Mouse (Mus musculus) hindbrain, embryonic 14.5 days (tissue): ENCODE data around the gene Lrrc2. TPM values are rescaled to one million over a fixed set of nuclear protein-coding genes. Genes with fewer than 3 reads are reported as not detected.

ENCODE experiments used
- ATAC-seq: fragments of 200-750 bp; cut with Nextera tagmentation; 2 replicates; pipeline ENCODE4 v1.8.0; 2017; ENCODE audit warnings: moderate number of reproducible peaks, mild to moderate bottlenecking, moderate TSS enrichment, moderate library complexity; ENCODE audit not compliant: low FRiP score
- DNase-seq: peaks from one replicate; pipeline ENCODE4 v3.0.0-alpha.2; 2015; ENCODE audit warnings: low spot score
- H3K27ac ChIP-seq: fragments of 300-500 bp; sonication (generic); 2 replicates; pipeline ENCODE4 v1.5.1; 2014; ENCODE audit warnings: mild to moderate bottlenecking, moderate library complexity
- H3K27me3 ChIP-seq: fragments of 300-500 bp; sonication (generic); 2 replicates; pipeline ENCODE4 v1.6.1; 2014; ENCODE audit warnings: mild to moderate bottlenecking, low read length, mixed read lengths; ENCODE audit not compliant: control insufficient read depth, insufficient read depth
- H3K36me3 ChIP-seq: fragments of 300-500 bp; sonication (generic); replicated peaks from 2 replicates; pipeline ENCODE4 v1.6.1; 2014; ENCODE audit not compliant: control insufficient read depth, insufficient read depth
- H3K4me1 ChIP-seq: fragments of 300-500 bp; sonication (generic); replicated peaks from 2 replicates; pipeline ENCODE4 v1.6.1; 2014; ENCODE audit warnings: antibody characterized with exemption, low read length, mixed read lengths; ENCODE audit not compliant: control insufficient read depth, insufficient read depth
- H3K4me2 ChIP-seq: fragments of 300-500 bp; sonication (generic); replicated peaks from 2 replicates; pipeline ENCODE4 v1.6.1; 2014; ENCODE audit warnings: mild to moderate bottlenecking, moderate library complexity
- H3K4me3 ChIP-seq: fragments of 300-500 bp; sonication (generic); replicated peaks from 2 replicates; pipeline ENCODE4 v1.5.1; 2014; ENCODE audit warnings: mild to moderate bottlenecking, low read length
- H3K9ac ChIP-seq: fragments of 300-500 bp; sonication (generic); 2 replicates; pipeline ENCODE4 v1.6.1; 2014
- H3K9me3 ChIP-seq: fragments of 300-500 bp; sonication (generic); 2 replicates; pipeline ENCODE4 v1.6.1; 2016; ENCODE audit warnings: low read length; ENCODE audit not compliant: control insufficient read depth
- WGBS: fragments of 180-500 bp; shearing (Covaris S2); extraction: QIAGEN DNeasy Blood & Tissue Kit; methylation state at CpG from one replicate; pipeline ENCODE4 v1.1.7; 2014; 5-methylcytosine and 5-hydroxymethylcytosine counted together
- polyA plus RNA-seq: library from polyadenylated mRNA; unstranded; fragments of >200 nt; fragmentation: Nextera tagmentation; extraction: Ambion mirVana; gene quantifications from 2 replicates; pipeline ENCODE4 v1.2.1, GENCODE M21; 2014

Lrrc2 gene
- polyA plus RNA-seq, 1 experiment from 2014 or later: 0.86 TPM

- 46% methylated on average over 3 of the region's 3 CpGs for WGBS
- Histone ChIP-seq H3K4me2 (no peak overlapping the region), H3K9ac (no peak overlapping the region)
These were observed 42.0 kb downstream of the Lrrc2 start for GRCm38 (mm10) chr9:110993281-110993709.

GRCm38 (mm10) chr9:110994716-110995172 is 43.4 kb downstream of the Lrrc2 start:
- peak overlapping the region; percentile 36; the same call in 1 of the 2 replicates for H3K9ac ChIP-seq
- no peaks in the 10 kb centered on the region for H3K36me3 ChIP-seq
- DNase-seq: peak; percentile 83
- peak overlapping the region; percentile 66; the same call in 1 of the 2 replicates for H3K27ac ChIP-seq
- H3K4me1 ChIP-seq: no peaks in the 10 kb centered on the region
- peak overlapping the region; percentile 51 for H3K4me2 ChIP-seq
- no peaks in the 10 kb centered on the region for H3K27me3 ChIP-seq
- ATAC-seq: peak; percentile 84; the same call in 1 of the 2 replicates
- peak overlapping the region; percentile 35 for H3K4me3 ChIP-seq
- WGBS: 9% methylated on average over 13 of the region's 13 CpGs
- no peaks in the 10 kb centered on the region for H3K9me3 ChIP-seq

More at GRCm38 (mm10) chr9:110993281-110993709, 42.0 kb downstream of the Lrrc2 start:
- H3K9me3 ChIP-seq: no peaks in the 10 kb centered on the region
- no peak overlapping the region for H3K4me3 ChIP-seq
- H3K4me1 ChIP-seq: no peaks in the 10 kb centered on the region
- no peak for DNase-seq
- H3K36me3 ChIP-seq: no peaks in the 10 kb centered on the region
- no peak overlapping the region for H3K27ac ChIP-seq
- no peak for ATAC-seq
- H3K27me3 ChIP-seq: no peaks in the 10 kb centered on the region

GRCm38 (mm10) chr9:110997245-110997644 is 45.9 kb downstream of the Lrrc2 start:
- Histone ChIP-seq H3K27me3 (no peaks in the 10 kb centered on the region), H3K4me1 (no peaks in the 10 kb centered on the region), H3K4me3 (no peak overlapping the region), H3K27ac (no peak overlapping the region), H3K9ac (no peak overlapping the region), H3K9me3 (no peaks in the 10 kb centered on the region), H3K4me2 (no peak overlapping the region), H3K36me3 (no peaks in the 10 kb centered on the region)
- ATAC-seq (no peak), DNase-seq (peak; percentile 76)
- 6% methylated on average over 5 of the region's 5 CpGs for WGBS

GRCm38 (mm10) chr9:110999056-110999455 is 47.7 kb downstream of the Lrrc2 start:
- Histone ChIP-seq H3K27ac (no peak overlapping the region), H3K27me3 (no peaks in the 10 kb centered on the region), H3K9ac (no peak overlapping the region), H3K9me3 (no peaks in the 10 kb centered on the region), H3K4me1 (no peaks in the 10 kb centered on the region), H3K36me3 (no peaks in the 10 kb centered on the region), H3K4me3 (no peak overlapping the region), H3K4me2 (no peak overlapping the region)
- no peak for DNase-seq
- 92% methylated on average over 2 of the region's 2 CpGs for WGBS
- ATAC-seq: no peak

GRCm38 (mm10) chr9:110999856-111000255 is 48.5 kb downstream of the Lrrc2 start:
- Histone ChIP-seq H3K27me3 (no peaks in the 10 kb centered on the region), H3K36me3 (no peaks in the 10 kb centered on the region), H3K4me3 (no peak overlapping the region), H3K9ac (no peak overlapping the region), H3K4me1 (no peaks in the 10 kb centered on the region), H3K4me2 (no peak overlapping the region), H3K9me3 (no peaks in the 10 kb centered on the region), H3K27ac (no peak overlapping the region)
- ATAC-seq: no peak
- WGBS: 71% methylated on average over 10 of the region's 10 CpGs
- no peak for DNase-seq

GRCm38 (mm10) chr9:111001621-111002020 is 50.3 kb downstream of the Lrrc2 start:
- Histone ChIP-seq H3K4me2 (no peak overlapping the region), H3K9ac (no peak overlapping the region), H3K27me3 (no peaks in the 10 kb centered on the region), H3K9me3 (no peaks in the 10 kb centered on the region), H3K36me3 (no peaks in the 10 kb centered on the region), H3K27ac (no peak overlapping the region), H3K4me3 (no peak overlapping the region), H3K4me1 (no peaks in the 10 kb centered on the region)
- DNase-seq: no peak
- 77% methylated on average over 12 of the region's 12 CpGs for WGBS
- ATAC-seq: no peak

GRCm38 (mm10) chr9:111003279-111003678 is 51.9 kb downstream of the Lrrc2 start:
- Histone ChIP-seq H3K9ac (no peak overlapping the region), H3K27me3 (no peaks in the 10 kb centered on the region), H3K36me3 (no peaks in the 10 kb centered on the region), H3K9me3 (no peaks in the 10 kb centered on the region), H3K27ac (no peak overlapping the region), H3K4me1 (no peaks in the 10 kb centered on the region), H3K4me3 (no peak overlapping the region), H3K4me2 (no peak overlapping the region)
- DNase-seq (no peak), ATAC-seq (no peak)
- 93% methylated on average over 9 of the region's 9 CpGs for WGBS

- no peaks in the 10 kb centered on the region for H3K36me3 ChIP-seq
- no peaks in the 10 kb centered on the region for H3K9me3 ChIP-seq
- ATAC-seq (no peak), DNase-seq (no peak)
- H3K27me3 ChIP-seq: no peaks in the 10 kb centered on the region
- H3K4me3 ChIP-seq: no peak overlapping the region
- H3K4me1 ChIP-seq: no peaks in the 10 kb centered on the region
- no peak overlapping the region for H3K9ac ChIP-seq
- H3K27ac ChIP-seq: no peak overlapping the region
- 94% methylated on average over 2 of the region's 2 CpGs for WGBS
- H3K4me2 ChIP-seq: no peak overlapping the region
These were observed 55.2 kb downstream of the Lrrc2 start for GRCm38 (mm10) chr9:111006544-111006943.

- no peaks in the 10 kb centered on the region for H3K36me3 ChIP-seq
- H3K4me3 ChIP-seq: no peak overlapping the region
- no peaks in the 10 kb centered on the region for H3K4me1 ChIP-seq
- 81% methylated on average over 3 of the region's 3 CpGs for WGBS
- DNase-seq (no peak), ATAC-seq (no peak)
- H3K27me3 ChIP-seq: no peaks in the 10 kb centered on the region
- no peak overlapping the region for H3K27ac ChIP-seq
- no peak overlapping the region for H3K4me2 ChIP-seq
- H3K9me3 ChIP-seq: no peaks in the 10 kb centered on the region
- H3K9ac ChIP-seq: no peak overlapping the region
These were observed 58.4 kb downstream of the Lrrc2 start for GRCm38 (mm10) chr9:111009763-111010162.

GRCm38 (mm10) chr9:111011550-111011949 is 60.2 kb downstream of the Lrrc2 start:
- Histone ChIP-seq H3K9ac (no peak overlapping the region), H3K27ac (no peak overlapping the region), H3K4me3 (no peak overlapping the region), H3K4me2 (no peak overlapping the region), H3K27me3 (no peaks in the 10 kb centered on the region), H3K4me1 (no peaks in the 10 kb centered on the region), H3K9me3 (no peaks in the 10 kb centered on the region), H3K36me3 (no peaks in the 10 kb centered on the region)
- DNase-seq: no peak
- ATAC-seq: no peak
- WGBS: 90% methylated on average over 9 of the region's 9 CpGs
